Mouse (Mus musculus) erythroblast, embryonic 14.5 days (primary cell): ENCODE data around the gene Prps1l1. TPM values are rescaled to one million over a fixed set of nuclear protein-coding genes. Genes with fewer than 3 reads are reported as not detected.

Source experiments
- H3K27me3 ChIP-seq: 2 replicates; pipeline ENCODE4 v1.6.1; 2012; ENCODE audit warnings: inconsistent platforms; ENCODE audit not compliant: control insufficient read depth
- H3K36me3 ChIP-seq: 2 replicates; pipeline ENCODE4 v1.6.1; 2012; ENCODE audit warnings: mild to moderate bottlenecking, inconsistent platforms; ENCODE audit not compliant: control insufficient read depth
- H3K4me1 ChIP-seq: 2 replicates; pipeline ENCODE4 v1.6.1; 2012; ENCODE audit warnings: inconsistent platforms; ENCODE audit not compliant: control insufficient read depth
- H3K4me3 ChIP-seq: replicated peaks from 2 replicates; pipeline ENCODE3; 2012; ENCODE audit warnings: moderate library complexity, mild to moderate bottlenecking, inconsistent platforms
- H3K9me3 ChIP-seq: 2 replicates; pipeline ENCODE4 v1.6.1; 2012; ENCODE audit warnings: low read length, inconsistent platforms, mixed read lengths; ENCODE audit not compliant: control insufficient read depth
- GATA1 ChIP-seq: IDR thresholded peaks from 2 replicates; pipeline ENCODE4 v1.6.1; 2012; ENCODE audit warnings: low read length, inconsistent platforms, mixed read lengths
- TAL1 ChIP-seq: IDR thresholded peaks from 3 replicates; pipeline ENCODE4 v1.6.1; 2012; ENCODE audit warnings: low read length, inconsistent platforms, mixed read lengths
- polyA plus RNA-seq: library from polyadenylated mRNA; stranded (reverse); fragments of >175 nt; gene quantifications from 2 replicates; pipeline ENCODE4 v1.2.3, GENCODE M21; 2012

Gene Prps1l1
- polyA plus RNA-seq, result not detected in 2 replicates

DNA sequence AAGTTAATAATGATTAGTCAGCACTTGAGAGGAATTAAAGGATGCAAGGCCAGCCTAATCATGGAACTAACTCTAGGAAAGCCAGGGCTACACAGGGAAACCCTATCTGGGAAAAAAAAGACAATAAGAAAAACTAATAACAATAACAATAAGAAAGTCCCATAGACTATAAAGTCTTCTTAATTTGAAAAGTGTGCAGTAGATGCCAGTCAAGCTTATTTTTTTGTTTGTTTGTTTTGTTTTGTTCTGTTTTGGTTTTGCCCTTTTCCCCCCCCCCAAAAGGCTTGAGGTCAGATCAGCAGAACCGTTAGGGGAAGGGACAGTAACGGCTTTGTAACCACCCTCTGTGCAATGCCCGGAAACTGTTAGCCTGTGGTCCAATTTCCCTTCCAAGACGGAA lies at the start of gene Prps1l1:
Gene Prps1l1 (plus strand): TSS at position 301 of the 400 bp plus-strand sequence.
- H3K9me3 ChIP-seq, result 0 out of 2 replicates have a peak, but pooled peaks cover 2% of the 10 kb centered on the region
- no peaks in the 10 kb centered on the region; the same call in 1 of the 2 replicates for H3K4me1 ChIP-seq
- TF ChIP-seq TAL1, result no peak
- no peak for TF ChIP-seq GATA1
- no peaks in the 10 kb centered on the region for H3K36me3 ChIP-seq
- no peaks in the 10 kb centered on the region for H3K27me3 ChIP-seq
- H3K4me3 ChIP-seq, result no peak within 1 kb of the TSS

DNA sequence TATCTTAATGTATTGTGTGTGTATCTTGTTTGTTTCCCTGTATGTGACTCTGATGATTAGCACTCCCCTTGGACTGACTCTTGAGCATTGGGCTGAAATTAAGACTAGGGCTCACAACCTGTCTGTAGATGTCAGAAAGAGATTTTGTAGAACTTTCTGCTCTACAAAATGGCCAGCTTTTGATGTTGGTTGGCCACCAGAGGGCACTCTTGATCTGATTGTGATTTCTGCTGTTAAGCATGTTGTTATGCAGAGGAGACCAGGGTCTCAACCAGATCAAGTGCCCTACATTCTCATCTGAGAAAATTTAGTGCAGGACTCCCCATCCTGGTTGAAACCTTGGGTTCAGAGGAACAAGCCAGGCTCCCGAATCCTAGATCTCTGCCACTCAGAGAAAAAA lies 46.6 kb upstream of the Prps1l1 start:
- H3K9me3 ChIP-seq, result peaks cover 6% of the 10 kb centered on the region; the same call in 1 of the 2 replicates
- no peaks in the 10 kb centered on the region for H3K36me3 ChIP-seq
- TF ChIP-seq TAL1 (no peak), GATA1 (no peak)
- no peaks in the 10 kb centered on the region for H3K27me3 ChIP-seq
- no peak overlapping the region for H3K4me3 ChIP-seq
- no peaks in the 10 kb centered on the region for H3K4me1 ChIP-seq

DNA sequence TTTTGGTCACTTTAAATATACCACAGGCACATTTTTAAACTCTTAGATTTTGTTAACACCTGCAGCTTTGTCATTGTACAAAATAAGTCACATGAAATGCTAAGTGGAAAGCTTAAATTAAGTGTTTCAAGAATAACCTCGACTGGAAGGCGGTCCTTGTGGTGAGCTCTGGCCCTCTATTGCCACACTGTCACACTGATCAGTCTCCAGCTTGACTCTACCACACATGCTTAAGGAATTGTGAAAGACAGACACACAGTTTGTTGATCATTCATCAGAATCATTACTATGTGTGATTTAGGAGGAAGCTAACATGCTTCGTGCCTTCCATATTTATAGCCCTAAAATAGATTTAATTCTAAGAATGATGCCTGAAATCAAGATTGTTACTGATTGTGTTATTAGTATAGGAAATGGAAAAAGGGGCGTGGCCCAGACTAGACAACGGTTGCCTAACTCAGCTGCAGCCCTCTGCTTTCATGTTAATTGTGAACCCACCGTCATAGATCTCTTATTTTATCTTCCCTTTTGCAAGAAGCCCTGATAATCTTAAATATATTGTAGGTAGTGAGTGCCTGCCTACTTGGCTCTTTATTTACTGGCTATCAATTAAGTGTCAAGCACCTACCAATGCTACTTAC lies 35.4 kb upstream of the Prps1l1 start:
- Histone ChIP-seq H3K36me3 (no peaks in the 10 kb centered on the region), H3K27me3 (no peaks in the 10 kb centered on the region), H3K9me3 (peaks cover 11% of the 10 kb centered on the region), H3K4me3 (no peak overlapping the region), H3K4me1 (no peaks in the 10 kb centered on the region)
- TF ChIP-seq TAL1 (no peak), GATA1 (no peak)

DNA sequence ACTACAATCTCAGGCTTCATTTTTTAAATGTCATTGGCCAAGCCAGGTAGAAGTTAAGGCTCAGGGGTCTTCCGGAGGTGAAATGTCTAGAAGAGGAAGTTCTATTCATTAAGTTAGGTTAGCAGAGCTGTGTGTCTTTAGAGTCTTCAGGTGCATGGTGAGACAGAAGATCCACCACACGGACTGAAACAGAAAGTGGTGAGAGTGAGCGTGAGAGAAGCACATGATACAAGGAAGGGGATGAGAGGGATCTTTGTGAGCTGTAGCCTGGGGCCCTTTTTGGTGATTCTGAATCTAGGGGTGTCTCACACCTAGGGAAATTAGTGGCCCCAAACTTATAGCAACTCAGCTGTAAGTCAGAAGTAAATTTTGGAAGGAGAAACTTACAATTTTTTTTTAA lies 8.6 kb upstream of the Prps1l1 start:
- Histone ChIP-seq H3K36me3 (no peaks in the 10 kb centered on the region), H3K4me1 (no peaks in the 10 kb centered on the region), H3K4me3 (no peak overlapping the region), H3K9me3 (no peaks in the 10 kb centered on the region; the same call in 1 of the 2 replicates), H3K27me3 (no peaks in the 10 kb centered on the region)
- TF ChIP-seq TAL1, result no peak
- TF ChIP-seq GATA1, result no peak

DNA sequence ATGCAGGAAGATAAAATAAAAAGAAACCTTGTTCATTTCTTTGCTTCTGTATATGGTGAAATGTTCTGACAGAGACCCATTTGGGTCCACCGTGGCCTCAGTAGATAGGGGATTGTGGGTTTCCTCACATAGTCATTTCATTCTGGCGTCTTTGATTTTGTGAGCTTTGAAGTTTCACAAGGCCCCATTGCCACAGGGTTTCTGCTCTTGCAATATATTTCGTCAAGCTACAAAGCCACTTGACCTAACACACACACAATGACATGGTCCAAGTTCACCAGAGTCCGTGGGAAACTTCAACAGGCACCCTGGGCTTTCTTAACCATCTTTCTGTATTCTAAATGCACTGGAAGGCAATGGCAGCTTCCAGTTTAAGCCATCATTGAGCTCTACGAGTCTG lies 1.3 kb downstream of the Prps1l1 start:
- no peaks in the 10 kb centered on the region; the same call in 1 of the 2 replicates for H3K4me1 ChIP-seq
- H3K4me3 ChIP-seq, result no peak overlapping the region
- no peaks in the 10 kb centered on the region for H3K36me3 ChIP-seq
- H3K9me3 ChIP-seq, result 0 out of 2 replicates have a peak, but pooled peaks cover 2% of the 10 kb centered on the region
- H3K27me3 ChIP-seq, result no peaks in the 10 kb centered on the region
- no peak for TF ChIP-seq TAL1
- no peak for TF ChIP-seq GATA1

DNA sequence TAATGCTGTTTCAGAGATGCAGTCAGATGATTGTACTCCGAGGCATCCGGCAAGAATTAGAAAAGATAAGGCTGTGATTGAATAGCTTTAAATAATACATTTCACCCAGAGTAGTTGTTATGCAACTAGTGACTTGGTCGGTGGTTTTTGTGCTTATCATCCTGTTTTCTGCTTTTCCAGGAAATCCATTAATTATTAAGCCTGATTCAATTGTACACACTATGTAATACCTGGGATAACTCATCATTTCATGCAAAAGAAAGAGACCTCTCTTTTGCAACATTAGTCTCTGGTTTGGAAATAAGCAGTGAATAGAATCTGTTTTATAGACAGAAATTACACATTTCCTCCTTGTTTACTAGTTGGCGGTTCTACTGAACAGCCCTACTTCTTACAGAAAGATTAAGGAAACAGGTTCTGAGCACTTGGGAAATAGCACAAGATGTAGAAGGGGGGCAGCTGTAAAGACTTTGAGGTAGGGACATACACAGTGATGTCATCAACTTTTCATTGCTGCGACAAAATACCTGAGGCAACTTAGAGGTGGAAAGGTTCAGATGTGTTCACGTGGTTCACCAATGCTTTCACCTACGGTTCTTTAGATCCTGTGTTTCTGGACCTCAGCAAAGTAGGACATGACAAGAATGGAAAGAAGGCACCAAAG lies 5.1 kb downstream of the Prps1l1 start:
- H3K27me3 ChIP-seq, result no peaks in the 10 kb centered on the region
- TF ChIP-seq GATA1 (no peak), TAL1 (no peak)
- H3K4me1 ChIP-seq, result no peaks in the 10 kb centered on the region; the same call in 1 of the 2 replicates
- H3K36me3 ChIP-seq, result no peaks in the 10 kb centered on the region
- H3K9me3 ChIP-seq, result 0 out of 2 replicates have a peak, but pooled peaks cover 2% of the 10 kb centered on the region
- H3K4me3 ChIP-seq, result no peak overlapping the region

DNA sequence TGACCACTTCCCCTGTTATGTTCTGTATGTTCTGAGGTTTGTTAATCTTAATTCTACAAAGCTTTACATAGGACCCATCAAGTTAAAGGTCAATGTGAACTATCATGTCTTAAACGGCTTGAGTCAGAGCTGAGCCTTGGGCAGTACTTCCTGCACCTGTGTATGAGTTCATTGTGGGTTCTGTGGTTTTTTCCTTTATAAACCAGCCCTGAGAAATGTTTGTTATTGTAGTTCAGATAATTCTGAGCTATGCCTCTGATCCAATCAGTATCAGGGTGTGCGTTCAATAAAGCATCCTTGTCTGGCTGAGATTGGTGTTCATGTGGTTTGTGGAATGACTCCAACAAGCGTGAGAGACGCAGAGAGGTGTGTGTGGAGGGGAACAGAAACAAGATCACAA lies 5.8 kb downstream of the Prps1l1 start:
- H3K36me3 ChIP-seq, result no peaks in the 10 kb centered on the region
- H3K27me3 ChIP-seq, result no peaks in the 10 kb centered on the region
- no peak overlapping the region for H3K4me3 ChIP-seq
- TF ChIP-seq TAL1, result no peak
- TF ChIP-seq GATA1, result no peak
- H3K9me3 ChIP-seq, result 0 out of 2 replicates have a peak, but pooled peaks cover 2% of the 10 kb centered on the region
- H3K4me1 ChIP-seq, result no peaks in the 10 kb centered on the region; the same call in 1 of the 2 replicates

DNA sequence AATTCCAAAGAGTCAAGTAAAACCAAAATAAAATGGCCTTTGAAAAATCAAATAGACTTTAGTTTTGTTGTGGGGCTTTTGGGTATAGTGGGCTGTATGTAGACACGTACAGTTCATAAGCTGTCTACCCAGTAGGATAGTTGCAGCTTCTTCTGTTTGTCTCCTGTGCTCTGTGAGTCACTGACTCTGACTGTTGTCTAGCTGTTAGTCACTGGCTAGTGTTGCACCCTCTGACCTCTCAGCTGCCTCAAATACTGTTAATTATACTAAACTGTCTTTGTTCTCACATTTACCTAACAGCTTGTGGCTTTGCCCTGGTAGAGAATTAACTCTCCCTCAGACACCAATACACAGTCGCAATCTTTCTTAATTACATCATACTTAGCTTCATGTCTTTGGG lies 7.3 kb downstream of the Prps1l1 start:
- no peaks in the 10 kb centered on the region for H3K27me3 ChIP-seq
- H3K4me1 ChIP-seq, result no peaks in the 10 kb centered on the region
- TF ChIP-seq GATA1, result no peak
- TF ChIP-seq TAL1, result no peak
- no peak overlapping the region for H3K4me3 ChIP-seq
- H3K9me3 ChIP-seq, result no peaks in the 10 kb centered on the region
- H3K36me3 ChIP-seq, result no peaks in the 10 kb centered on the region

DNA sequence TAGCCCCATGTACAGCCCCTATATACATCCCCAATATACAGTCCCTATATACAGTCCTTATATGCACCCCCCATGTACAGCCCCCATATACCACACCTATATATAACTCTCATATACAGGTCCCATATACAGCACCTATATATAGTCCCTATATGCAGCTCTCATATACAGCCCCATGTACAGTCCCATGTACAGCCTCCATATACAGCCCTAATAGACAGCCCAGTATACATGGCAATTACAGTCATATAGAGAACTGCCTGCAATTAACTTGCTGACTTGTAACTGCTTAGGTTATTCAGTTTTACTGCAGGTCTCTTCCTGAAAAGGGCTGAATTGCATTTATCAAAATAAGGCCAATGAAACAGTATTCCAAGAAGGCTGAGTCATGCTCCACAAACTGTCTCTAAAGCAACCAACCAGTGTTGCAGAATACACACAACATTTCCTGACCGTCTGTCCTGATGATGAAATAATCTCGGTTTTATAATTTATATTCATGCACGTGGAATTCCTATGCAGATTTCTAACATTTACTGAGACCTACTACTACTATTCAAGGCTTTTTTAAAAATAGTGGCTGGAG lies 13.1 kb downstream of the Prps1l1 start:
- no peaks in the 10 kb centered on the region for H3K36me3 ChIP-seq

More for the DNA sequence above, 13.1 kb downstream of the Prps1l1 start:
- Histone ChIP-seq H3K9me3 (no peaks in the 10 kb centered on the region), H3K4me3 (no peak overlapping the region), H3K27me3 (no peaks in the 10 kb centered on the region), H3K4me1 (no peaks in the 10 kb centered on the region)
- TF ChIP-seq GATA1, result no peak
- TF ChIP-seq TAL1, result no peak
